Mouse (Mus musculus) heart, adult 11 months (tissue): ENCODE data around the gene Lztr1.

Source experiments
- DNase-seq: peaks from one replicate; pipeline ENCODE4 v3.0.0; 2022

Lztr1 gene

GRCm38 (mm10) chr16:17559396-17560027, 51.0 kb downstream of the Lztr1 start:
- peak; percentile 80 for DNase-seq

GRCm38 (mm10) chr16:17561128-17561750, 52.8 kb downstream of the Lztr1 start, which contains the start of gene Lrrc74b:
Gene Lrrc74b, minus strand, starts transcription at chr16:17561247.
- peak; percentile 98 for DNase-seq

- DNase-seq, result peak; percentile 97
These were observed 53.3 kb downstream of the Lztr1 start, which contains the start of gene P2rx6 for GRCm38 (mm10) chr16:17561751-17562208. Gene P2rx6, plus strand, starts transcription at chr16:17561885.

- no peak for DNase-seq
These were observed 55.1 kb downstream of the Lztr1 start for GRCm38 (mm10) chr16:17563580-17563979.

- DNase-seq, result no peak
These were observed 55.7 kb downstream of the Lztr1 start for GRCm38 (mm10) chr16:17564221-17564620.

- DNase-seq, result no peak
These were observed 56.3 kb downstream of the Lztr1 start for GRCm38 (mm10) chr16:17564771-17565170.

- DNase-seq, result no peak
These were observed 57.7 kb downstream of the Lztr1 start for GRCm38 (mm10) chr16:17566186-17566585.
